Mouse (Mus musculus) heart, adult 2 months (tissue): ENCODE data around the gene Eif5a.

Experiments
- CTCF ChIP-seq: fragments of 200-600 bp; IDR thresholded peaks from 2 replicates; pipeline ENCODE4 v1.8.1; 2022; ENCODE audit warnings: antibody characterized with exemption, mild to moderate bottlenecking, moderate library complexity
- EP300 ChIP-seq: fragments of 200-500 bp; IDR thresholded peaks from 2 replicates; pipeline ENCODE4 v1.6.1; 2011; ENCODE audit warnings: low read depth, low read length, control low read depth; ENCODE audit not compliant: insufficient read depth
- POLR2A ChIP-seq: fragments of 200-500 bp; IDR thresholded peaks from 2 replicates; pipeline ENCODE4 v1.6.1; 2011; ENCODE audit warnings: mild to moderate bottlenecking, low read depth, low read length, control low read depth; ENCODE audit not compliant: insufficient read depth

GRCm38 (mm10) chr11:69970775-69971174 lies 49.0 kb upstream of the Eif5a start:
- TF ChIP-seq CTCF, result no peak
- TF ChIP-seq EP300, result no peak
- no peak for TF ChIP-seq POLR2A
